Mouse (Mus musculus) adrenal gland, adult 8-10 months (tissue): ENCODE results near the gene Cbarp. TPM values are rescaled to one million over a fixed set of nuclear protein-coding genes. Genes with fewer than 3 reads are reported as not detected.

Source experiments
- DNase-seq: peaks from one replicate; pipeline ENCODE4 v3.0.0; 2022
- total RNA-seq, 4 experiments: library from RNA; stranded (reverse); gene quantifications; 2 replicates each; pipeline ENCODE4 v1.2.4; 2022

Cbarp gene
- total RNA-seq, 4 experiments from 2014 or later, result 58.4 to 92.4 (median 81.9) TPM

- DNase-seq, result no peak
Measured at GRCm38 (mm10) chr10:80092690-80093089, 47.9 kb downstream of the Cbarp start.

GRCm38 (mm10) chr10:80091527-80091926, 49.1 kb downstream of the Cbarp start:
- no peak for DNase-seq

- DNase-seq, result no peak
Measured at GRCm38 (mm10) chr10:80089146-80089545, 51.5 kb downstream of the Cbarp start.

GRCm38 (mm10) chr10:80087483-80087882, 53.2 kb downstream of the Cbarp start:
- DNase-seq, result no peak

- peak; percentile 64 for DNase-seq
Measured at GRCm38 (mm10) chr10:80086847-80087246, 53.8 kb downstream of the Cbarp start.

GRCm38 (mm10) chr10:80084817-80085487, 55.7 kb downstream of the Cbarp start:
- no peak for DNase-seq

GRCm38 (mm10) chr10:80081075-80081474, 59.6 kb downstream of the Cbarp start:
- no peak for DNase-seq

Other genes with a start within 250 kb of the Cbarp start
- gene Cfd, start 250.0 kb downstream of the Cbarp start, total RNA-seq, result 1,000 to 10,000 TPM in 2 of 4 experiments, 100 to 1,000 TPM in 2; 123 to 1,857 (median 821) TPM
- gene Med16, start 231.9 kb downstream of the Cbarp start, total RNA-seq, result 10 to 100 TPM; 50.9 to 60.7 (median 57.8) TPM
- gene Gm26602, start 230.0 kb downstream of the Cbarp start, total RNA-seq, result not detected
- gene Kiss1r, start 223.9 kb downstream of the Cbarp start, total RNA-seq, result 1 to 10 TPM; 1.1 to 5.6 (median 4.0) TPM
- gene R3hdm4, start 219.6 kb downstream of the Cbarp start, total RNA-seq, result 100 to 1,000 TPM in 3 of 4 experiments, 10 to 100 TPM in 1; 99.4 to 132 (median 112) TPM
- gene Arid3a, start 213.8 kb downstream of the Cbarp start, total RNA-seq, result 1 to 10 TPM; 5.3 to 9.8 (median 7.5) TPM
- gene Wdr18, start 180.7 kb downstream of the Cbarp start, total RNA-seq, result 10 to 100 TPM; 31.7 to 43.0 (median 36.6) TPM
- 1 to 10 TPM in 1 of 4 experiments, under 1 TPM in 1, not detected in 2; 0.83 to 1.4 TPM for gene Grin3b, start 170.1 kb downstream of the Cbarp start, total RNA-seq
- 100 to 1,000 TPM; 132 to 155 (median 141) TPM for gene Tmem259, start 156.5 kb downstream of the Cbarp start, total RNA-seq
- 10 to 100 TPM; 23.9 to 36.3 (median 30.0) TPM for gene Cnn2, start 152.3 kb downstream of the Cbarp start, total RNA-seq
- gene Abca7, start 144.3 kb downstream of the Cbarp start, total RNA-seq, result 10 to 100 TPM; 21.6 to 35.5 (median 27.8) TPM
- 10 to 100 TPM in 2 of 4 experiments, 1 to 10 TPM in 2; 6.4 to 10.6 (median 8.5) TPM for gene Arhgap45, start 124.2 kb downstream of the Cbarp start, total RNA-seq
- gene Polr2e, start 101.0 kb downstream of the Cbarp start, total RNA-seq, result 100 to 1,000 TPM in 1 of 4 experiments, 10 to 100 TPM in 3; 79.1 to 104 (median 94.4) TPM
- gene Gpx4, start 93.7 kb downstream of the Cbarp start, total RNA-seq, result 100 to 1,000 TPM; 697 to 776 (median 769) TPM
- 10 to 100 TPM; 27.4 to 54.8 (median 45.1) TPM for gene Sbno2, start 35.3 kb downstream of the Cbarp start, total RNA-seq
- 100 to 1,000 TPM; 127 to 146 (median 143) TPM for gene Stk11, start 25.0 kb downstream of the Cbarp start, total RNA-seq
- 100 to 1,000 TPM; 380 to 452 (median 425) TPM for gene Atp5d, start 2.2 kb downstream of the Cbarp start, total RNA-seq
- 100 to 1,000 TPM in 1 of 4 experiments, 10 to 100 TPM in 3; 56.4 to 145 (median 90.1) TPM for gene Midn, start 7.4 kb upstream of the Cbarp start, total RNA-seq
- gene Cirbp, start 25.1 kb upstream of the Cbarp start, total RNA-seq, result 100 to 1,000 TPM in 3 of 4 experiments, 10 to 100 TPM in 1; 44.2 to 234 (median 162) TPM
- gene 1600002K03Rik, start 32.1 kb upstream of the Cbarp start, total RNA-seq, result 10 to 100 TPM; 18.1 to 22.1 (median 21.7) TPM
- gene Efna2, start 38.6 kb upstream of the Cbarp start, total RNA-seq, result 1 to 10 TPM; 2.4 to 5.2 (median 3.3) TPM
- 10 to 100 TPM; 26.5 to 41.6 (median 32.9) TPM for gene Mum1, start 85.6 kb upstream of the Cbarp start, total RNA-seq
- 100 to 1,000 TPM; 192 to 257 (median 232) TPM for gene Ndufs7, start 108.3 kb upstream of the Cbarp start, total RNA-seq
- gene Gamt, start 120.2 kb upstream of the Cbarp start, total RNA-seq, result 100 to 1,000 TPM; 238 to 291 (median 243) TPM
- 100 to 1,000 TPM in 2 of 4 experiments, 10 to 100 TPM in 2; 72.3 to 125 (median 90.3) TPM for gene Dazap1, start 120.7 kb upstream of the Cbarp start, total RNA-seq
- gene Rps15, start 151.6 kb upstream of the Cbarp start, total RNA-seq, result 1,000 to 10,000 TPM; 1,106 to 1,181 (median 1,155) TPM
- 1 to 10 TPM; 1.5 to 6.8 (median 4.3) TPM for gene Apc2, start 155.1 kb upstream of the Cbarp start, total RNA-seq
- 10 to 100 TPM; 34.7 to 40.0 (median 35.4) TPM for gene 2310011J03Rik, start 179.7 kb upstream of the Cbarp start, total RNA-seq
- gene Pcsk4, start 188.7 kb upstream of the Cbarp start, total RNA-seq, result 1 to 10 TPM; 3.5 to 8.2 (median 5.8) TPM
- 1 to 10 TPM; 5.1 to 6.6 (median 5.9) TPM for gene Reep6, start 189.1 kb upstream of the Cbarp start, total RNA-seq
- 10 to 100 TPM in 2 of 4 experiments, 1 to 10 TPM in 2; 9.2 to 11.1 (median 10.3) TPM for gene Adamtsl5, start 207.6 kb upstream of the Cbarp start, total RNA-seq
- 1 to 10 TPM in 1 of 4 experiments, under 1 TPM in 3; 0.21 to 1.3 (median 0.41) TPM for gene Plk5, start 215.6 kb upstream of the Cbarp start, total RNA-seq
- 10 to 100 TPM; 17.4 to 21.6 (median 20.8) TPM for gene Mex3d, start 246.8 kb upstream of the Cbarp start, total RNA-seq